ENCODE assay signal across 9 mouse cellular contexts in the genomic region with DNA sequence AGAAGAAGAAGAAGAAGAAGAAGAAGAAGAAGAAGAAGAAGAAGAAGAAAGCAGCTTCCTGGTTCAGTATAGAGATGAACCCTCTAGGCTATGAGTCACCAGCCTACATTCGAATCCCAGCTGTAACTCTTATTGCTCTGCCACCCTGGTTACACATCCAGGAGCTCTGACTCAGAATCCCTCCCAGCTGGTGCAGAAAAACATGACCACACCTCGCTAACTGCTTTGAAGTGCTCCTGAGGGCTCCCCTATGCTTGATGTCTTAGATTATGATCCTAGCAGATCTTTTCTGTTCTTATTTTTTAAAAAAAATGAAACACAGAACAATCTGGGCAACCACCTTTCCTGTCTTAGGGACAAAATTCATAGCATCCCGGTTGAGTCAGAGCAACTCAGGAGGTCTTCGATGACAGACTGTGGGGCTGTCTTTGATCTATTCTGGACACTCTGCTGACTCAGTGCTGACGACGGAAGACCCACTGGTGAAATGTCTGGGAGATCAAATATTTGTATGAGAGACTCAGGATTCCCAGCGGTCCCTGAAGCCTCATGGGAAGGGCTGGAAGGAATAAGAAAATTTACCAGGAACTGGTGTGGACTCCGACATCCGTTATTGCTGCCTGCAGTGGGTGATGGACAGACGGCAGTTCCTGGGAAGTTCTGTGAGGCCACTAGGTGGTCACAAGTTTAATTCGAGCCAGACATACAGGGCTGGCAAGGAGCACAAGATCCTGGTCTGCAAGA.
A peak's percentile ranks its signal among the peaks of the same experiment; 100 is the strongest.
DNase-seq lines count a peak whose midpoint lies in the region; ATAC-seq and TF ChIP-seq lines count a peak whose summit lies in the region.
"Had no signal": no experiment of that assay in that cellular context is flagged by ENCODE, and none has a peak within 500 bp of the region (broad histone marks: within the 10 kb centered on the region; RNA-seq: fewer than 3 reads in every experiment).

No protein-coding gene starts in this region.

- no peaks in the 10 kb centered on the region for H3K79me2 ChIP-seq in C2C12 (ENCODE audit: control insufficient read depth, insufficient read depth)

- H3K27ac ChIP-seq in limb, embryonic 10.5 days = no peak overlapping the region
- H3K27ac ChIP-seq in hindbrain, embryonic 13.5 days = no peak overlapping the region
- H3K27ac ChIP-seq: neural tube, embryonic 15.5 days had no signal

- no peaks in the 10 kb centered on the region for H3K27me3 ChIP-seq in C2C12 (ENCODE audit: control insufficient read depth, insufficient read depth, insufficient read length)
- peaks cover 14% of the 10 kb centered on the region; the same call in 1 of the 2 replicates for H3K27me3 ChIP-seq in limb, embryonic 10.5 days (ENCODE audit: low read depth, poor library complexity, severe bottlenecking)
- no peaks in the 10 kb centered on the region for H3K27me3 ChIP-seq in hindbrain, embryonic 13.5 days
- H3K27me3 ChIP-seq: neural tube, embryonic 15.5 days had no signal

- TF ChIP-seq CTCF in C2C12 (IDR thresholded peaks at IDR 0.05; ENCODE audit: control insufficient read depth, insufficient read depth, insufficient read length) = no peak

- H3ac ChIP-seq in C2C12 (ENCODE audit: control insufficient read depth, insufficient read length, low read depth) = no peak overlapping the region

- H3K9me3 ChIP-seq in limb, embryonic 10.5 days (replicated peaks) = no peaks in the 10 kb centered on the region
- H3K9me3 ChIP-seq in hindbrain, embryonic 13.5 days = no peaks in the 10 kb centered on the region
- H3K9me3 ChIP-seq: neural tube, embryonic 15.5 days had no signal

- H3K4me1 ChIP-seq in limb, embryonic 10.5 days = peaks cover 9% of the 10 kb centered on the region; the same call in 1 of the 2 replicates
- peaks cover 27% of the 10 kb centered on the region for H3K4me1 ChIP-seq in hindbrain, embryonic 13.5 days (replicated peaks)

- WGBS in limb, embryonic 10.5 days = 61% methylated on average over 11 of the region's 11 CpGs
- 75% methylated on average over 11 of the region's 11 CpGs for WGBS in hindbrain, embryonic 13.5 days

- no peak overlapping the region for H3K4me2 ChIP-seq in hindbrain, embryonic 13.5 days
- H3K4me2 ChIP-seq: neural tube, embryonic 15.5 days had no signal

- no peak overlapping the region for H3K9ac ChIP-seq in hindbrain, embryonic 13.5 days
- H3K9ac ChIP-seq: neural tube, embryonic 15.5 days had no signal

- no peaks in the 10 kb centered on the region for H3K36me3 ChIP-seq in C2C12 (ENCODE audit: control insufficient read depth, insufficient read depth)
- no peaks in the 10 kb centered on the region for H3K36me3 ChIP-seq in limb, embryonic 10.5 days
- H3K36me3 ChIP-seq in hindbrain, embryonic 13.5 days = no peaks in the 10 kb centered on the region
- H3K36me3 ChIP-seq: neural tube, embryonic 15.5 days had no signal

- intact Hi-C loops in left cerebral cortex, postnatal 25 days (cut with DNase I) = no loop called here

- no peak overlapping the region for H3K4me3 ChIP-seq in C2C12 (ENCODE audit: insufficient read depth, poor library complexity, severe bottlenecking)
- H3K4me3 ChIP-seq in limb, embryonic 10.5 days = no peak overlapping the region
- no peak overlapping the region for H3K4me3 ChIP-seq in hindbrain, embryonic 13.5 days
- H3K4me3 ChIP-seq: neural tube, embryonic 15.5 days had no signal

- H3K79me3 ChIP-seq in C2C12 (ENCODE audit: low read depth) = no peaks in the 10 kb centered on the region

- DNase-seq in heart, adult 11 months = peak; percentile 90
- DNase-seq in heart, adult 9 months (ENCODE audit: low spot score in 2 of 2) = no peak
- peak; percentile 53 to 56 for DNase-seq in adrenal gland, postnatal 36 days
- peak; percentile 18 to 81 for DNase-seq in left cerebral cortex, postnatal 25 days (ENCODE audit: low spot score in 2 of 2)
- DNase-seq in limb, embryonic 10.5 days (ENCODE audit: low spot score) = no peak

- no peak for ATAC-seq in cerebellum, adult (ENCODE audit: insufficient number of reproducible peaks, low FRiP score, low TSS enrichment)
- ATAC-seq in hindbrain, embryonic 13.5 days (ENCODE audit: low FRiP score) = no peak

TF ChIP-seq in C2C12, 6 proteins besides CTCF, POLR2A, EP300 and RAD21:
- TF ChIP-seq MAX (IDR thresholded peaks at IDR 0.05) = no peak
- peak; percentile 40 for TF ChIP-seq CEBPB (IDR thresholded peaks at IDR 0.05; ENCODE audit: low read depth)
- peak; percentile 71 for TF ChIP-seq FOSL1 (IDR thresholded peaks at IDR 0.05; ENCODE audit: insufficient read depth, low read length, poor library complexity, severe bottlenecking)
- peak; percentile 13 for TF ChIP-seq MYOD1 (IDR thresholded peaks at IDR 0.05; ENCODE audit: control insufficient read depth, insufficient read length, low read depth)

Comparison
In these comparisons a context has a peak if more than half of its experiments do, and no peak if none do; other contexts are left out.
1. DNase-seq: peak in heart, adult 11 months (single experiment), adrenal gland, postnatal 36 days (2 of 2) and left cerebral cortex, postnatal 25 days (2 of 2); none in heart, adult 9 months (0 of 2) and limb, embryonic 10.5 days (single experiment).